Mouse (Mus musculus): ENCODE measurements around the gene Trim66.

DNA sequence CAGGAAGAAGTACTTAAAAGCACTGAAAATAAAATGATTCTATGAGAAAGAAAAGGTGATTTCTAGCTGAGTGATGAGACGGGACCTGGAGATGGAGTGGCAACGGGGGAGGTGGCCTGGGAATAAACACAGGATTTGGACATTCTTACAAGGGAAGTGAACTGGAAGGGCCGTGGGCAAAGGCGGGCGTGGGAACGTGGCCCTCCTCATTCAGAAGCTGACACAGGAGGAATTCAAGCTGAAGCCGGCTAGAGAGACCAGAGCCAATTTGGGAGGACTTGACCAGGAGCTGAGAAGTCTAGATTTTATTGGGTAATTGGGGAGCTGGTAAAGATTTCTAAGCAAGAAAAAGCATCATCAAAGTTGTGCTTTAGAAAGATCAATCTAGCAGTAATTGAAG is 102.4 kb downstream of the Trim66 start:
- TF ChIP-seq GATA1 (IDR thresholded peaks at IDR 0.05; ENCODE audit: borderline replicate concordance, low read length) (no peak), FLI1 (IDR thresholded peaks at IDR 0.05; ENCODE audit: low read length) (no peak)

Measured in megakaryocyte, embryonic 14.5 days (primary cell).